Mouse (Mus musculus) embryonic fibroblast, embryonic 13.5 days (primary cell): ENCODE data around the gene Pdia3.

Source experiments
- CTCF ChIP-seq: IDR thresholded peaks from 2 replicates; pipeline ENCODE4 v1.5.1; 2011; ENCODE audit warnings: mild to moderate bottlenecking, control low read depth, low read length, moderate library complexity, borderline replicate concordance; ENCODE audit not compliant: insufficient read depth
- POLR2A ChIP-seq: IDR thresholded peaks from 2 replicates; pipeline ENCODE4 v1.6.1; 2011; ENCODE audit warnings: low read depth, mild to moderate bottlenecking, control low read depth, low read length, moderate library complexity

DNA sequence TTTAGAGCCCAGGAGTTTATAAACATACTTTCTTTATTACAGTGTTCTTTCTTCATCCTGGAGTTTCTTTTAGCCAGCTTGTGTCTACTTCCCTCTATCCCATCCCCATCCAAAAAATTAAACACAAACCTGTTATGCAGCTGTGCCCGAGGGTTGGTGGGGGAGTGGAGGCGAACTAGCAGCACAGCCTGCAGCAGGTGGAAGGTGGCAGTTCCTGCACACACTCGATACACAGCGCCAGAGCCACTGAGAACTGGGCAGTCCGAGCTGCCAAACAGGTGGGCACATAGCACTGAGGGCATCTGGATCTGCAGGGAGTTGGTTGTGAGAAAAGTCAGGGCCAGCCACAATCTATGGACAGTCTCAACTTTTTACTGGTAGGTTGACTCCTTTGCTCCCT lies 42.0 kb downstream of the Pdia3 start:
- TF ChIP-seq CTCF: no peak
- TF ChIP-seq POLR2A: no peak
